Mouse (Mus musculus) adrenal gland, postnatal 36 days (tissue): Measurements from ENCODE around the gene Gna12. TPM values are rescaled to one million over a fixed set of nuclear protein-coding genes. Genes with fewer than 3 reads are reported as not detected.
A peak's percentile ranks its signal among the peaks of the same experiment; 100 is the strongest.

Experiments
- DNase-seq, 2 experiments: peaks; one replicate each; pipeline ENCODE4 v3.0.0; 2021; ENCODE audit warnings: mixed read lengths in 1 of 2
- long read RNA-seq, 2 experiments: library from polyadenylated mRNA; stranded (forward); transcript quantifications; one replicate each; pipeline ENCODE4 v2.0.0; 2021; ENCODE audit warnings: borderline sequencing depth in 2 of 2
- total RNA-seq, 2 experiments: library from RNA; stranded (reverse); gene quantifications; 2 replicates each; pipeline ENCODE4 v1.2.3; 2021

Gna12 gene
- total RNA-seq = 100 to 1,000 TPM; 119 to 155 TPM
- long read RNA-seq, experiment 1, transcript Gna12-201 (4 exons, 3,416 nt) = major isoform, 44 of 80 reads
- long read RNA-seq, experiment 1, partial matches to known transcripts = 7 of 80 reads
- long read RNA-seq, experiment 1, other reads (novel, unspliced or antisense) = 28 of 80 reads
- long read RNA-seq, experiment 2, transcript Gna12-201 (4 exons, 3,416 nt) = major isoform, 65 of 82 reads
- long read RNA-seq, experiment 2, partial matches to known transcripts = 4 of 82 reads
- long read RNA-seq, experiment 2, other reads (novel, unspliced or antisense) = 13 of 82 reads

GRCm38 (mm10) chr5:140830314-140831063, at the start of gene Gna12:
TSS of gene Gna12 (minus strand) at chr5:140830431.
- DNase-seq = peak; percentile 97

- no peak for DNase-seq
Measured at GRCm38 (mm10) chr5:140878644-140879043, 48.4 kb upstream of the Gna12 start.

GRCm38 (mm10) chr5:140873736-140874307, 43.6 kb upstream of the Gna12 start:
- DNase-seq = no peak

- peak; percentile 43 to 47 for DNase-seq
Measured at GRCm38 (mm10) chr5:140873039-140873551, 42.9 kb upstream of the Gna12 start.

GRCm38 (mm10) chr5:140872532-140873038, 42.4 kb upstream of the Gna12 start:
- DNase-seq = no peak

- no peak for DNase-seq
Measured at GRCm38 (mm10) chr5:140871241-140871640, 41.0 kb upstream of the Gna12 start.

GRCm38 (mm10) chr5:140869034-140869433, 38.8 kb upstream of the Gna12 start:
- peak; percentile 53 to 69 for DNase-seq

- DNase-seq = no peak
Measured at GRCm38 (mm10) chr5:140859730-140860129, 29.5 kb upstream of the Gna12 start.

GRCm38 (mm10) chr5:140858335-140858734, 28.1 kb upstream of the Gna12 start:
- DNase-seq = no peak

- DNase-seq = no peak
Measured at GRCm38 (mm10) chr5:140857432-140858154, 27.4 kb upstream of the Gna12 start.

- no peak for DNase-seq
Measured at GRCm38 (mm10) chr5:140855909-140856530, 25.8 kb upstream of the Gna12 start.

- peak in 1 of 2 experiments; percentile 10 for DNase-seq
Measured at GRCm38 (mm10) chr5:140854700-140855099, 24.5 kb upstream of the Gna12 start.

GRCm38 (mm10) chr5:140853723-140854122, 23.5 kb upstream of the Gna12 start:
- DNase-seq = peak in 1 of 2 experiments; percentile 13

GRCm38 (mm10) chr5:140852435-140852996, 22.3 kb upstream of the Gna12 start:
- no peak for DNase-seq

- DNase-seq = peak in 1 of 2 experiments; percentile 43
Measured at GRCm38 (mm10) chr5:140847300-140847729, 17.1 kb upstream of the Gna12 start.

- no peak for DNase-seq
Measured at GRCm38 (mm10) chr5:140841942-140842341, 11.7 kb upstream of the Gna12 start.

GRCm38 (mm10) chr5:140831064-140831431, 817 bp upstream of the Gna12 start:
- no peak for DNase-seq

GRCm38 (mm10) chr5:140829911-140830294, 328 bp downstream of the Gna12 start:
- peak; percentile 39 to 56 for DNase-seq

GRCm38 (mm10) chr5:140829081-140829910, 935 bp downstream of the Gna12 start:
- DNase-seq = peak; percentile 50 to 61

- no peak for DNase-seq
Measured at GRCm38 (mm10) chr5:140828363-140828762, 1.9 kb downstream of the Gna12 start.
